In genomic region chr8:92713286-92713685, GRCm38 (mm10) we compare ENCODE assay signal across 22 mouse cellular contexts. TPM values are rescaled to one million over a fixed set of nuclear protein-coding genes. Genes with fewer than 3 reads are reported as not detected.
"Had no signal": no experiment of that assay in that cellular context is flagged by ENCODE, and none has a peak within 500 bp of the region (broad histone marks: within the 10 kb centered on the region; RNA-seq: fewer than 3 reads in every experiment).

No protein-coding gene starts in this region.

- H3K9me3 ChIP-seq: lung, embryonic 15.5 days; midbrain, embryonic 15.5 days; neural tube, embryonic 12.5 days had no signal

- H3K27ac ChIP-seq: liver, embryonic 14.5 days; lung, embryonic 15.5 days; macrophage; midbrain, embryonic 12.5 days; midbrain, embryonic 15.5 days; neural tube, embryonic 12.5 days had no signal

- ATAC-seq: lung, postnatal 0 days; midbrain, embryonic 15.5 days had no signal

- H3K4me2 ChIP-seq: lung, embryonic 15.5 days; midbrain, embryonic 12.5 days; midbrain, embryonic 15.5 days; neural tube, embryonic 12.5 days had no signal

- H3K4me3 ChIP-seq: lung, embryonic 15.5 days; megakaryocyte, embryonic 14.5 days; midbrain, embryonic 12.5 days; midbrain, embryonic 15.5 days; neural tube, embryonic 12.5 days had no signal

- H3K36me3 ChIP-seq: lung, embryonic 15.5 days; midbrain, embryonic 12.5 days; midbrain, embryonic 15.5 days; neural tube, embryonic 12.5 days had no signal

- H3K9ac ChIP-seq: liver, embryonic 14.5 days; lung, embryonic 15.5 days; midbrain, embryonic 12.5 days; midbrain, embryonic 15.5 days; neural tube, embryonic 12.5 days had no signal

- DNase-seq: lung, adult 18-20 months; lung, postnatal 14 days; lung, postnatal 36 days; right cerebral cortex, adult 18-20 months; right cerebral cortex, postnatal 25 days; right cerebral cortex, postnatal 4 days; spleen, adult 18-20 months; thymus, adult 18-20 months; thymus, postnatal 14 days; thymus, postnatal 36 days had no signal

- H3K4me1 ChIP-seq: lung, embryonic 15.5 days; megakaryocyte, embryonic 14.5 days; midbrain, embryonic 15.5 days; neural tube, embryonic 12.5 days had no signal

- H3K27me3 ChIP-seq: lung, embryonic 15.5 days; megakaryocyte, embryonic 14.5 days; midbrain, embryonic 15.5 days; neural tube, embryonic 12.5 days had no signal

RNA-seq across cellular contexts. Expression of gene Irx6, which starts 39.2 kb away (rescaled TPM):
- polyA plus RNA-seq: liver, embryonic 16.5 days; lung, embryonic 15.5 days; lung, postnatal 0 days; macrophage; small intestine, adult 2 months; stomach, embryonic 14.5 days; thymus, postnatal 0 days had no signal
